Mouse (Mus musculus) urinary bladder, postnatal 4 days (tissue): ENCODE measurements at regions not wholly inside any gene's neighbourhood (a gene's known extent, or its start where the extent isn't known, plus 50 kb on each side); places are given as distances from the start of the nearest gene placed in this dataset.
"Not testable (repeated sequence)": the region's sequence is repeated elsewhere in the genome, so short reads cannot be mapped to it uniquely, and the experiment has no call there.

Experiments
- DNase-seq, 2 experiments: peaks; one replicate each; pipeline ENCODE4 v3.0.0; 2021 to 2022; ENCODE audit warnings: low spot score in 2 of 2

DNA sequence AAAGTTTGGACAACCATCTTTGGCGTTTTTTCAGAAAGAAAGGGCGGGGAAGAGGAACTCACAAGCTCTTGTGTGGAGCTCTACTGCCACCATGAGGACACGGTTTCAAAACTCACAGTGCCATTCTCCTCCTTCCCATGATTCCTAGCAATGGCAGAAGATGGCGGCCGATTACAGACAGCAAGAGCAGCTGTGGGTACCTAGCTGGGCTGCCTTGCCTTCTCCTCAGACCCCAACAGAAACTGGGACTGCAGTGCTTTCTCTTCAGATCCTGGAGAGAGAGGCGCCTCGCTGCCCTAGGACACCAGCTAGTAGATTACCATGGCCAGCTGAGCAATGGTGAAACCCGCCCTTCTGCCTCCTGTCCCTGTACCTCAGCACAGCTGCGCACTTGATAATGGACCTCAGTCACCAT, 174.2 kb upstream of the Olfr1324 start:
- not testable (repeated sequence) for DNase-seq

DNA sequence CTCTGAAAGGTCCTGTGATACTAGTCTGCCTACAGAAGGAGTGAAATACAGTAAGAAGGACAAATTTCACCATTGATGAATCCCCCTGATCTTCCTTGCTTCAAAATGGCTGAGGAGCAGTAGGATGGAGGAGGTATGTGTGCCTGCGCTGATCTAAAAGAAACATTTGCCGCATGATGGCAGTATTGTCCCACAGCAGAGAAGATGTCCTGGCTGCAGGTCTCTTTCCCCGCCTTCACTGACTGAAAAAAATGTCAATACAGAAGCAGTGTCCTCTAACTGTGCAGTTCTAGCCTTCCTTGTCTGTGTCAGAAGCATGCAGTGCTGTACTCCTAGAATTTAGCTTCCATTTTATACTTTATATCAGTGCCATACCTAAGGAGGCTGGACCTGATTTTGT, 172.0 kb upstream of the Olfr1324 start:
- DNase-seq, result peak in 1 of 2 experiments; percentile 84

DNA sequence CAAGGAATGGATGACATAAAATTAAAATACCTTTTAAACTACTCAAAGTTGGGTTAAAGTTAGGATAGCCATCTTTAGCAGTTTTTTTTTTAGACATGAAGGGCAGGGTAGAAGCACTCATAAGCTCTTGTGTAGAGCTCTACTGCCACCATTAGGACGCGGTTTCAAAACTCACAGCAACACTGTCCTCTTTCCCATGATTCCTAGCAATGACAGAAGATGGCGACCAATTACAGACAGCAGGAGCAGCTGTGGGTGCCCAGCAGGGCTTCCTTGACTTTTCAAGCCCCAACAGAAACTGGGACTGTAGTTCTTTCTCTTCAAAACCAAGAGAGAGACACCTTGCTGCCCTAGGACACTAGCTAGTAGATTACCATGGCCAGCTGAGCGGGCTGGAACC, 171.5 kb upstream of the Olfr1324 start:
- peak in 1 of 2 experiments; percentile 75 for DNase-seq

DNA sequence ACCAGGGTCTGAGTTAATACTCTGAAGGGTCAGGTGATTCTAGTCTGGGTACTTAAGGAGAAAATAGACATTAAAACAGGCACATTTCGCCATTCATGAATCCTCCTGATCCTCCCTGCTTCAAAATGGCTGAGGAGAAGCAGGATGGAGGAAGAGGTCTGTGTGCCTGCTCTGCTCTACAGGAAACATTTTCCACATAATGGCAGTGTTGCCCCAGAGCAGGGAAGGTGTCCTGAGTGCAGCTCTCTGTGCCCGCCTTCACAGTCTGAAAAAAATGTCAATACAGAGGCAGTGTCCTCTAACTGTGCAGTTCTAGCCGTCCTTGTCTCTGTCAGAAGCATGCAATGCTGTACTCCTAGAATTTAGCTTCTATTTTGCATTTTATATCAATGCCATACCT, 169.3 kb upstream of the Olfr1324 start:
- not testable (repeated sequence) for DNase-seq

DNA sequence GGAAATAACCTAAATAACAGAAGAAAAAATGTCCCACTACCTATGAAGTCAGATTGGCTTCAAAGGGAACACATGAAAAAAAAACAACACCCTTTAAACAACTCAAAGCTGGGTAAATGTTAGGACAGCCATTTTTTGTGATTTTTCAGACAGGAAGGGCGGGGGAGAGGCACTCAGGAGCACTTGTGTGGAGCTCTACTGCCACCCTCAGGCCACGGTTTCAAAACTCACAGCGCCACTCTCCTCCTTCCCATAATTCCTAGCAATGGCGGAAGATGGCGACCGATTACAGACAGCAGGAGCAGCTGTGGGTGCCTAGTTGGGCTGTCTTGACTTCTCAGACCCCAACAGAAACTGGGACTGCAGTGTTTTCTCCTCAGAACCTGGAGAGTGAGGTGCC, 168.8 kb upstream of the Olfr1324 start:
- peak in 1 of 2 experiments; percentile 69 for DNase-seq

DNA sequence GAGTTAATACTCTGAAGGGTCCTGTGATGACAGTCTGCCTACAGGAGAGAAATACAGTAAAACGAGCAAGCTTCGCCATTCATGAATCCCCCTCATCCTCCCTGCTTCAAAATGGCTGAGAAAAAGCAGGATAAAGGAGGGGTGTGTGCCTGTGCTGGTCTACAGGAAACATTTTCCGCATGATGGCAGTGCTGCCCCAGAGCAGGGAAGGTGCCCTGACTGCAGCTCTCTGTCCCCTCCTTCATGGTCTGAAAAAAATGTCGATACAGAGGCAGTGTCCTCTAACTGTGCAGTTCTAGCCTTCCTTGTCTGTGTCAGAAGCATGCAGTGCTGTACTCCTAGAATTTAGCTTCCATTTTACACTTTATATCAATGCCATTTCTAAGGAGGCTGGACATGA, 166.7 kb upstream of the Olfr1324 start:
- DNase-seq, result not testable (repeated sequence)

DNA sequence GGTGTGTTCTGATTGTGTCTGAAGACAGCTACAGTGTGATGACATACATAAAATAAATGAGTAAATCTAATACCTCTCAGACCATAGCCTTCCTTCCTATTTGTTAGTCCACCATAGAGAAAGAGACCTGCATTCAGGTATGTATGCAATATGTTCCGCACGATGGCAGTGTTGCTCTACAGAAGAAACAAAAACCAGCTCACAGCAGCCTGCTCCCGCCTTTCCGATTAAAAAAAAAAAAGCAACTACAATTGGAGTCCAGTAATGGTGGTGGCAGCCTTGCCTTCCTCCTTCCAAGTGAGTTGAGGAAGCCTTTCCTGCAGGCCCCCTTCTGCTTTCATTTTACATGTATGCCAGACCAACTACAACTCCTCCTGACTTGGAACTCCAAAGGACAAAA, 163.2 kb upstream of the Olfr1324 start:
- no peak for DNase-seq

DNA sequence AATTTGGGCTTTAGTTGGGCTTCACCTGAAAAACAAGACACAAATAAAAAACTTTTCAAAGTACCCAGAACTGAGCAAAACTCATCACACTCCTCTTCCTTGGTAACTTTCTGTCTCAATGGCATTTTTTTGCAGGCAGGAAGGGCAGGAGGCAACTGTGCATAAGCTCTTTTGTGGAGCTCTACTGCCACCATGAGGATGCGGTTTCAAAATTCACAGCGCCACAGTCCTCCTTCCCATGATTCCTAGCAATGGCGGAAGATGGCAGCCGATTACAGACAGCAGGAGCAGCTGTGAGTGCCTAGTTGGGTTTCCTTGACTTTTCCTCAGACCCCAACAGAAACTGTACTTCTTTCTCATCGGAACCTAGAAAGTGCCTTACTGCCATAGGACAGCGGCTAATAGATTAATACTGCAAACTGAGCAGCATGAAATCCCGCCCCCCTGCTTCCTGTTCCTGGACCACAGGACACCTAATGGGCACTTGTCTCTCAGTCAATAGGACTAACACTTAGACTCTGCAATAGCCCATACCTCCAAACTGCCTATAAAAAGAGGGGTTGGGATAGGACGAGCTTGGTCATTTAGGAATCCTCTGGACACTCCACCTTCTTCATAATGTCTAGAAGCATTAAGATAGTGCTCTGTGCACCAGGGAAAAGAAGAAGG, 162.5 kb upstream of the Olfr1324 start:
- no peak for DNase-seq

DNA sequence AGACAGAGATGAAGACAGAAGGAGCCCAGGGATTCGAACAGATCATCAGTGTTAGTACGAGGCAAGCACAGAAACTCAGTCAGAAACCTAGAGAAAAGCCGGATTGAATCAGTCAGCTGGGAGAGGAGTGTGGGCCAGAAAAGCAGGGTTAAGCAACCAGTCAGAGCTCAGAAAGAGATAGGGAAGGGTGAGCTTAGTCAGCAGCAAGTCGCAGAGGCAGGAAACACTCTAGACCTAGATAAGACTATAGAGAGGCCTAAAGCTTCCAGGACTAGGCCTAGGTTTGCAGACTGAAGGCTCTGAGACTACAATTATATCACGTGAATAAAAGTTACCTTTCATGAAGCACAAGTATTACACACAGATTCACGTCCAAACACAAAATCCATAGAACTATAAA, 160.6 kb upstream of the Olfr1324 start:
- no peak for DNase-seq

DNA sequence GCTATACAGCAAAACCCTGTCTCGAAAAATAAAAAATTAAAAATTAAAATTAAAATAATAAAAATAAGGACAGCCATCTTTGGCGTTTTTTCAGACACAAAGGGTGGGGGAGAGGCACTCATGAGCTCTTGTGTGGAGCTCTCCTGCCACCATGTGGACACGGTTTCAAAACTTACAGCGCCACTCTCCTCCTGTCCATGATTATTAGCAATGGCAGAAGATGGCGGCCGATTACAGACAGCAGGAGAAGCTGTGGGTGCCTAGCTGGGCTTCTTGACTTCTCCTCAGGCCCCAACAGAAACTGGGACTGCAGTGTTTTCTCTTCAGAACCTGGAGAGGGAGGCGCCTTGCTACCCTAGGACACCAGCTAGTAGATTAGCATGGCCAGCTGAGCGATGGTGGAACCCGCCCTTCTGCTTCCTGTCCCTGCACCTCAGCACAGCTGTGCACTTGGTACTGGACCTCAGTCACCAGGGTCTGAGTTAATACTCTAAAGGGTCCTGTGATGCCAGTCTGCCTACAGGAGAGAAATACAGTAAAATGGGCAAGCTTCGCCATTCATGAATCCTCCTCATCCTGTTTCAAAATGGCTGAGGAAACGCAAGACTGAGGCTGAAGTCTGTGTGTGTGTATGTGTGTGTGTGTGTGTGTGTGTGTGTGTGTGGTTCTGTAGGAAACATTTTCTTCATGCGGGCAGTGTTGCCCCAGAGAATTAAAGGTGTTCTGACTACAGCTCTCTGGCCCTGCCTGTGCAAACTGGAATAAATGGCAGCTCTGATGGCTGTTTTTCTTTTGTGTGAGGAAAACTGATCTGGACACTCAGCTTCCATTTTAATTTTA, 155.7 kb upstream of the Olfr1324 start:
- DNase-seq, result no peak

DNA sequence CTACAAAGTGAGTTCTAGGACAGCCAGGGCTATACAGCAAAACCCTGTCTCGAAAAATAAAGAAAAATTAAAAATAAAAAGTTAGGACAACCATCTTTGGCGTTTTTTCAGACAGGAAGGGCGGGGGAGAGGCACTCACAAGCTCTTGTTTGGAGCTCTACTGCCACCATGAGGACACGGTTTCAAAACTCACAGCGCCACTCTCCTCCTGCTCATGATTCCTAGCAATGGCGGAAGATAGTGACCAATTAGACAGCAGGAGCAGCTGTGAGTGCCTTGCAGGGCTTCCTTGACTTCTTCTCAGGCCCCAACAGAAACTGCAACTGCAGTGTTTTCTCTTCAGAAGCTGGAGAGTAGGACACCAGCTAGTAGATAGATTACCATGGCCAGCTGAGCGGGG, 151.9 kb upstream of the Olfr1324 start:
- peak in 1 of 2 experiments; percentile 72 for DNase-seq

DNA sequence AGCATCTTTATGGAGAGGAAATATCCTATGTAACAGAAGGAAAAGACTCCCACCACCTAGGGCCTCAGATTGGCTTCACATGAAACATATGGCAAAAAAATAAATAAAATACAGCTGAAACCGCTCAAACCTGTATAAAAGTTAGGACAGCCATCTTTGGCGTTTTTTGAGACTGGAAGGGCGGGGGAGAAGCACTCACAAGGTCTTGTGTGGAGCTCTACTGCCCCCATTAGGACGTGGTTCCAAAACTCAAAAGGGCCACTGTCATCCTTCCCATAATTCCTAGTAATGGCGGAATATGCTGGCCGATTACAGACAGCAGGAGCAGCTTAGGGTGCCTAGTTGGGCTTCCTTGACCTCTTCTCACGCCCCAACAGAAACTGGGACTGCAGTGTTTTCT, 148.5 kb upstream of the Olfr1324 start:
- peak in 1 of 2 experiments; percentile 80 for DNase-seq

DNA sequence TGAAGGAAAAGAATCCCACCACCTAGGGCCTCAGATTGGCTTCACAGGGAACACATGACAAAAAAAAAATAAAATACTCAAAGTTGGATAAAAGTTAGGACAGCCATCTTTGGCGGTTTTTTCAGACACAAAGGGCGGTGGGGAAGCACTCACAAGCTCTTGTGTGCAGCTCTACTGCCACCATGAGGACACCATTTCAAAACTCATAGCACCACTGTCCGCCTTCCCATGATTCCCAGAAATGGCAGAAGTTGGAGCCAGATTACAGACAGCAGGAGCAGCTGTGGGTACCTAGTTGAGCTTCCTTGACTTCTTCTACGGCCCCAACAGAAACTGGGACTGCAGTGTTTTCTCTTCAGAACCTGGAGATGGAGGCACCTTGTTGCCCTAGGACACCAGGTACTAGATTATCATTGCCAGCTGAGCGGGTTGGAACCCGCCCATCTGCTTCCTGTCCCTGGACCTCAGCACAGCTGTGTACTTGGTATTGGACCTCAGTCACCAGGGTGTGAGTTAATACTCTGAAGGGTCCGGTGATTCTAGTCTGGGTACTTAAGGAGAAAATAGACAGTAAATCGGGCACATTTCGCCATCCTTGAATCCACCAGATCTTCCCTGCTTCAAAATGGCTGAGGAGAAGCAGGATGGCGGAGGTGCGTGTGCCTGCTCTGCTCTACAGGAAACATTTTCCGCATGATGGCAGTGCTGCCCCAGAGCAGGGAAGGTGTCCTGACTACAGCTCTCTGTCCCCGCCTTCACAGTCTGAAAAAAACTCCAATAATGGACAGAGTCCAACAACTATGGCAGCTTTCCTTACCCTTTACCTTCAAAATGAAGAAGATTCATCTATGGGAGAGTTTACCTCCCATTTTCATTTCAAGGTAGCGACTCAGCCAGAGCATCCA, 144.1 kb upstream of the Olfr1324 start:
- peak in 1 of 2 experiments; percentile 82 for DNase-seq

DNA sequence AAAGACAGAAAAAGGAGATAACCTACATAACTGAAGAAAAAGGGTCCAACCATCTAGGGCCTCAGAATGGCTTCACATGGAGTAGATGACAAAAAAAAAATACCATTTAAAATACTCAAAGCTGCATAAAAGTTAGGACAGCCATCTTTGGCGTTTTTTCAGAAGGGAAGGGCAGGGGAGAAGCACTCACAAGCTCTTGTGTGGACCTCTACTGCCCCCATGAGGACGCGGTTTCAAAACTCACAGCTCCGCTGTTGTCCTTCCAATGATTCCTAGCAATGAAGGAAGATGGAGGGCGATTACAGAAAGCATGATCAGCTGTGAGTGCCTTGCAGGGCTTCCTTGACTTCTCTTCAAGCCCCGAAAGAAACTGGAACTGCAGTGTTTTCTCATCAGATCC, 140.8 kb upstream of the Olfr1324 start:
- DNase-seq, result peak in 1 of 2 experiments; percentile 86

DNA sequence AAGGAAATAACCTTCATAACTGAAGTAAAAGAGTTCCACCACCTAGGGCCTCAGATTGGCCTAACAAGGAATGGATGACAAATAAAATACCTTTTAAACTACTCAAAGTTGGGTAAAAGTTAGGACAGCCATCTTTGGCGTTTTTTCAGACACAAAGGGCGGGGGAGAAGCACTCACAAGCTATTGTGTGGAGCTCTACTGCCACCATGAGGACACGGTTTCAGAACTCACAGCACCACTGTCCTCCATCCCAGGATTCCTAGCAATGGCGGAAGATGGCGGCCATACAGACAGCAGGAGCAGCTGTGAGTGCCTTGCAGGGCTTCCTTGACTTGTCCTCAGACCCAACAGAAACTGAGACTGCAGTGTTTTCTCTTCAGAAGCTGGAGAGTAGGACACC, 138.0 kb upstream of the Olfr1324 start:
- DNase-seq, result peak in 1 of 2 experiments; percentile 87

DNA sequence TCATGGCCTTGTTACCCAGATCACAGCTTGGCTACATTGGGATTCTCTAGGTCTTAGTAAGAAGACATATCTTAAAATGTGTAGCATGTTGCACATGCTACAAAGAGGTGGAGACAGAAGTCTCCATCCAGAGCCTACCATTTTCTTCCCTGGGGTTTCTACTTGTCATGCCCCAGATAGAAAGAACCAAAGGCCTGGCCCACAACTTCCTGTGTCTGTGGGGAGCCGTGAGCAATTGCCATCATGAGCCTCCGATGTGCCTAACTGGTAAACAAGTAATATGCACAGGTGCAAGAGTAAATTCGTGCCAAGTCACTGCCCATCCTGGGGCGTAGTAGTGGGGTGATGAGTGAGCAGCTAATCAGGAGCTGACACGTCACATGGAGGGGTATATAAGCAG, 136.7 kb upstream of the Olfr1324 start:
- DNase-seq, result not testable (repeated sequence)

DNA sequence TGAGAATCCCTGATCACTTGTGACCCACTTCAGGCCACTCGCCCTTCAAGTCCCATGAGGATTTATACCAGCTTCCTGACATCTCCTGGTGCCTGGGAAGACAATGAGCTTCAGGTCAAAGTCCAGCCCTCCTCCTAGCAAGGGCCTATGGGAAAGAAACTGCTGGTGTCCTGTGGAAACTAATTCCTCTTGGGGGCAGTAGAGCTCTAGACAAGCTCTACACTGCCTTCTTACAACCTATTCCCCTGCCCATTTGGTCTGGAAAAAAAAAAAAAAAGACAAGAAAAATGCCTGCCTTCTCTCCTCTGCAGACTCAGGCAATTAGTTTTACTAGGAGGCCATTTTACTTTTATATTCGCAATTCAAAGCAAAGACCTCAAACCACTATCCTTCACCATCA, 132.6 kb upstream of the Olfr1324 start:
- DNase-seq, result no peak

DNA sequence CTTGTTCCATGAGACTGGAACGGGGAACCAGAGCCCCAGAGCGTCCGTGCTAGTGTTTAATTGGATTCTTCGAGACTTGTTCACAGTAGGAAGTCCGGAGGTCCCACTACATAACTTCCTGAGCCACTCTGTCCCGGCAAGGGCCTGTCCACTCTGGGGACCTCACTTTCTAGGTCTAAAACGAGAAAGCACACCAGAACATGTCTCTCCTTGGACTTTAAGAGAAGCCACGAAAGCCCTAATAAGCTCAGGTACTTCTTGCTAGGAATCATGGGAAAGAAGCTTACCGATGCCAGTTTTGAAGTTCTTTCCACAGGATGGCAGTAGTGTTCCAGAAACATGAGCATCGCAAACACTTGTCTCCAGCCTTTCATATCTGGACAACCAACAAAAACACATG, 122.0 kb upstream of the Olfr1324 start:
- DNase-seq, result no peak

DNA sequence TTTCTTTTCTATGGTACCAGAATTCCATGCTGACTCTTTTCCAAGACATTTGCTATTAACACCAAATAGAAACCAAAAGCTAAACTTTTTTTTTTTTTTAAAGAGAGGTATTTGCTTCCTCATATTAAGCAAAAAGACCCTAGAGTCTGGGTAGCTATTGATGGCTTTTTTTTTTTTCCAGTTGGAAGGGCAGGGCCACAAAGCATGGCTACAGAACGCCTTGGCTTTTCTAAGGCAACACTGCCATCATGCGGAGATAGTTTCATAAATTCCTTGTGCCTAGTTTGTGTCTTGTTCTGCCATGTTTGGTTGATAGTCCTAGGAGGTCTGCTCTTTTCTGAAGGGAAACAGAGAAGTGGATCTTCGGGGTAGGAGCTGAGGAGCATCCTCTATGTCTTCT, 121.4 kb upstream of the Olfr1324 start:
- peak in 1 of 2 experiments; percentile 71 for DNase-seq

DNA sequence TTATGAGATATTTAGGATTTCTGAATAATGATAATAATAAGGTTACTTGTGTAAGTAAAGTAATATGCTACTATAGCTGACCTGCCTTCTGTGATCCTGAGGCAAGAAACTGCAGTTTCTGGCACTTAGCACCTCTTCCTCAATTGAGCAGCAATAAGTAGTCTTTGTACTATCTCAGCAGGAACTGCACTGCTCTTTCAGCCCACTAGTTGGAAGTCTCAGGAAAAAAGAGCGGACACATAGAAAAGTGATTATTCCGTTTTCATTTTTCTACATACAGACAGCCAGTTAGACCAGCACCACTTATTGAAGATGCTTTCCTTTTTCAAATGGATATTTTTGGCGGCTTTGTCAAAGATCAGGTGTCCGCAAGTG, 109.5 kb upstream of the Olfr1324 start:
- DNase-seq, result not testable (repeated sequence)

DNA sequence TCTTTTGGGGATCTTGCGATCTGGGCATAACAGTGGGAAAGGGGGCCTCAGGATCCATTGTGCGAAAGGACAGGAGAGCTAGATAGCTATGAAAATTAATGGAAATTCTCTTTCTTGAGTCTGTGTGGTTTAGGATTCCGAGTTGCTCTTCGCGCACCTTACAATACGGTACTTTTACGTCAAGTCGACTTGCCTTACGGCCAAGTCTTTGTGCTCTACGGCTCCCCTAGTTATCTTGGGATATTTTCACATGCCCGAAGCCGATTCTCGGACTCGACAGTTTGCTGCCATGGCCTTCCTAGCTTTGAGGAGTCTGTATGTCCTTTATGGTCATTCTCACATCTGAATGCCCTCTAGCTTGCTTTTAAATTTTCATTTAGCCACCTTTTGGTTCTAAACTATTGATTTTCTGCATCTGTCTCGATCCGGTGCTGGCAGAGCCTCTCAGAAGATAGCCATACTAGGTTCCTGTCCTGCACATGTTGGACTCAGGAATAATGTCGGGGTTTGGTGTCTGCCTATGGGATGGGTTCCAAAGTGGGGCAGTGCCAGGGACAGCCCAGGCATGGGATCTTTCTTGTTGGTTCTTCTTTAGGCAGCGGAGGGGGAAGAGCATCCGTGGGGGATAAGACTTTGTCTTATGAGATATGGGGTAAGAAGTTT, 109.0 kb upstream of the Olfr1324 start:
- peak in 1 of 2 experiments; percentile 28 for DNase-seq

DNA sequence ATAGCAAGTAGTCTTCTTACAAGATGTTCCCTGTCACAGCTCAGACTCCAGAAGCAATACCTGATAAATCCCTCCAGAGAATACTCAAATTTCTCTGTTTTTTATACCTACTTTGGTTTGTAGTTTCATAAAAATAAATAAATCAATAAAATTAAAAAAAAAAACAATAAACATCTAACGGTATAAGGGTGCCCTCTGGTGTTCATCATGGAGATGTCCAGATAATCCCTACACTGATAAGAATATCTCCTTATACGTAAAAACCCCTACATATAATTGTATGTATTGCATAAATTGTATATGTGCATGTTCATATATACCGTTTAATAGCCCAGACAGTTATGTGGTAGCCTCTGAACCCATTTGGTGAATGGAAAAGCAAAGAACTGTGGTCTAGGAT, 75.7 kb upstream of the Olfr1324 start:
- no peak for DNase-seq
